ENCODE assay signal across 15 mouse cellular contexts in genomic region chr6:97409467-97410239, GRCm38 (mm10).
DNase-seq lines count a peak whose midpoint lies in the region; ATAC-seq lines count a peak whose summit lies in the region.
"Had no signal": no experiment of that assay in that cellular context is flagged by ENCODE, and none has a peak within 500 bp of the region (broad histone marks: within the 10 kb centered on the region; RNA-seq: fewer than 3 reads in every experiment).

No protein-coding gene starts in this region.

- peaks cover 55% of the 10 kb centered on the region for H3K4me1 ChIP-seq in heart, embryonic 13.5 days
- H3K4me1 ChIP-seq in liver, embryonic 11.5 days (replicated peaks; ENCODE audit: control insufficient read depth, insufficient read depth, low read length): peaks cover 42% of the 10 kb centered on the region

- peak overlapping the region; percentile 85 for H3K27ac ChIP-seq in heart, embryonic 13.5 days (replicated peaks)
- H3K27ac ChIP-seq in liver, embryonic 11.5 days (ENCODE audit: low read depth, low read length): peak overlapping the region; percentile 36; the same call in 1 of the 2 replicates
- H3K27ac ChIP-seq: liver, embryonic 14.5 days had no signal

- DNase-seq in kidney, adult 9 months: peak; percentile 38
- no peak for DNase-seq in kidney, postnatal 10 days
- peak; percentile 16 for DNase-seq in adipocyte (ENCODE audit: low spot score)
- no peak for DNase-seq in liver, embryonic 11.5 days (ENCODE audit: low spot score)
- no peak for DNase-seq in cerebellum, adult 11-12 months
- DNase-seq in ovary, postnatal 14 days (ENCODE audit: low spot score): no peak
- DNase-seq: adrenal gland, postnatal 36 days; cerebellum, postnatal 10 days; right cerebral cortex, postnatal 14 days; thymus, postnatal 14 days had no signal

- ATAC-seq in heart, embryonic 13.5 days (ENCODE audit: extremely low read depth, insufficient number of reproducible peaks, low FRiP score, low TSS enrichment): peak; percentile 64
- ATAC-seq in liver, embryonic 11.5 days (replicated peaks; ENCODE audit: low FRiP score): no peak
- ATAC-seq: forebrain, embryonic 16.5 days; inflammation-experienced regulatory T-cells, adult 6 months had no signal

- H3K9me3 ChIP-seq in heart, embryonic 13.5 days: no peaks in the 10 kb centered on the region
- H3K9me3 ChIP-seq in liver, embryonic 11.5 days (ENCODE audit: control insufficient read depth, low read length): no peaks in the 10 kb centered on the region

- peaks cover 23% of the 10 kb centered on the region for H3K27me3 ChIP-seq in heart, embryonic 13.5 days (replicated peaks)
- no peaks in the 10 kb centered on the region for H3K27me3 ChIP-seq in liver, embryonic 11.5 days (replicated peaks; ENCODE audit: control insufficient read depth, insufficient read depth, low read length)

- H3K9ac ChIP-seq in heart, embryonic 13.5 days: no peak overlapping the region
- no peak overlapping the region for H3K9ac ChIP-seq in liver, embryonic 11.5 days (ENCODE audit: low read depth, low read length)
- H3K9ac ChIP-seq: liver, embryonic 14.5 days had no signal

- H3K36me3 ChIP-seq in heart, embryonic 13.5 days: no peaks in the 10 kb centered on the region
- no peaks in the 10 kb centered on the region for H3K36me3 ChIP-seq in liver, embryonic 11.5 days (ENCODE audit: control insufficient read depth, insufficient read depth, low read length)
- H3K36me3 ChIP-seq: G1E had no signal

- H3K4me2 ChIP-seq in heart, embryonic 13.5 days: peak overlapping the region; percentile 35
- 0 out of 2 replicates have a peak overlapping the region, but pooled peaks have one; percentile 5 for H3K4me2 ChIP-seq in liver, embryonic 11.5 days

- no peak overlapping the region for H3K4me3 ChIP-seq in heart, embryonic 13.5 days
- no peak overlapping the region for H3K4me3 ChIP-seq in liver, embryonic 11.5 days (ENCODE audit: low read depth, low read length)

- WGBS in heart, embryonic 13.5 days: 6% methylated on average over 5 of the region's 5 CpGs
- 21% methylated on average over 5 of the region's 5 CpGs for WGBS in liver, embryonic 11.5 days

Comparison
In these comparisons a context has a peak if more than half of its experiments do, and no peak if none do; other contexts are left out.
1. DNase-seq: peak in kidney, adult 9 months (single experiment) and adipocyte (single experiment); none in kidney, postnatal 10 days (single experiment), liver, embryonic 11.5 days (single experiment), cerebellum, adult 11-12 months (single experiment) and ovary, postnatal 14 days (single experiment).